Mouse (Mus musculus) brain, embryonic 14.5 days (tissue): ENCODE measurements at regions not wholly inside any gene's neighbourhood (a gene's known extent, or its start where the extent isn't known, plus 50 kb on each side); places are given as distances from the start of the nearest gene placed in this dataset.

ENCODE experiments used
- DNase-seq: peaks from one replicate; pipeline ENCODE4 v3.0.0-alpha.2; 2011; ENCODE audit warnings: low read depth
- CTCF ChIP-seq: fragments of 200-500 bp; IDR thresholded peaks from 2 replicates; pipeline ENCODE4 v1.5.1; 2012; ENCODE audit warnings: inconsistent platforms, mild to moderate bottlenecking, moderate library complexity, borderline replicate concordance; ENCODE audit not compliant: insufficient read depth, insufficient read length; ENCODE audit errors: extremely low read depth
- POLR2A ChIP-seq: fragments of 200-500 bp; IDR thresholded peaks from 2 replicates; pipeline ENCODE4 v1.6.1; 2012; ENCODE audit warnings: mild to moderate bottlenecking, inconsistent platforms, borderline replicate concordance; ENCODE audit not compliant: poor library complexity, insufficient read depth, insufficient read length, severe bottlenecking; ENCODE audit errors: extremely low read depth

- peak; percentile 79 for DNase-seq
- TF ChIP-seq CTCF (no peak), POLR2A (no peak)
These were observed 453.4 kb upstream of the Foxg1 start for GRCm38 (mm10) chr12:48929035-48929434.

DNA sequence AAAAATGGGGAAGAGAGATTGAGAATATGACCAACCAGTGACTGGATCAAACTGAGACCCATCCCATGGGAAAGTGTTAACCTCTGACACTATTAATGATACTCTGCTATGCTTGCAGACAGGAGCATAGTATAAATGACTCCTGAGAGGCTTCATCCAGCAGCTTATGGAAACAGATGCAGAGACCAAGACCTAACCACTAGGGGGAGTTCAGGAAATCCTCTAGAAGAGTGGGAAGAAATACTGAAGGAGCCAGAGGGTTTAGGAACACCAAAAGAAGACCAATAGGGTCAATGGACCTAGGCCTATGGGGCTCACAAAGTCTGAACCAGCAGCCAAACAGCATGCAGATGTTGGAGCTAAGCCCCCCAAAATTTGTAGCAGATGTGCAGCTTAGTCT, 436.0 kb upstream of the Foxg1 start:
- DNase-seq: no peak
- TF ChIP-seq POLR2A (no peak), CTCF (no peak)

- peak; percentile 87 for DNase-seq
- TF ChIP-seq CTCF: no peak
- no peak for TF ChIP-seq POLR2A
These were observed 423.0 kb upstream of the Foxg1 start for GRCm38 (mm10) chr12:48959289-48960005.

DNA sequence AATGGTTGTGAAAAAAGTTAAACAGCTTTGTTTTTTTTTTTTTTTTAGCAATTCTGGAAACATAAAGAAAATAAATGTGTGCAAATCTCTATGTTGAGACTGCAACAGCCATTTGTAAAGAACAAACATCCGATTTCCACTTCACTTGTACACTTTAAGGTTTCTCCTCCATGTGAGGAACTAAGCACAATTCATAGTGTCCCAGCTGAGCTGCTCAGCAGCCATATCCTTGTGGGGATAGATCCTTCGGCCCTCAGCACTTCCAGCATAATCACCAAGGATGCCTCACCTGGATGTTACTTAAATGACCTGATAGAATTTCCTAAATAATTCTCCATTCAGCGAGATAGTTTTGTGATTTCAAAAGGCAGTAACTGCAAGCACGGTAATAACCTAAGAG, 422.4 kb upstream of the Foxg1 start:
- no peak for TF ChIP-seq POLR2A
- peak; percentile 30 for DNase-seq

DNA sequence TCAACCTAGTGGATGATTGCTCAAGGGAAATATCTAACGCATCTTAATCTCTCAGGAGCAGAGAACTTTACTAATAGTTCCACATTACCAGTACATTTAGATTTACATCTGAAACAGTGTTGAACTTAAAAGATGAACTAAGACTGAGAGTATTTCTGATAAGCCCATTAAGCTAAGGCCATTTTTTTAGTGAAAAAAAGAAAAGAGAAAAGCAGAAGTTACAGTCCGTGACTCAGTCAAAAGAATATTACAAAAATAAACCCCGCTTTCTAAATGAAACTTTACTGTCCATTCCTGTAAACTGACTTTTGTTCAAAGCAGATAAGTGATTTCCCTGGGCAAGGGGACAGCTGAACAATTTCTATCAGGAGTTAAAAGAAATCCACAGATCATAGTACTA, 419.0 kb upstream of the Foxg1 start:
- TF ChIP-seq POLR2A: no peak
- TF ChIP-seq CTCF: no peak
- DNase-seq: no peak
